Mouse (Mus musculus): ENCODE measurements at regions not wholly inside any gene's neighbourhood (a gene's known extent, or its start where the extent isn't known, plus 50 kb on each side); places are given as distances from the start of the nearest gene placed in this dataset.

GRCm38 (mm10) chr6:94841881-94842280 is 141.9 kb upstream of the Lrig1 start:
- no peak for DNase-seq (ENCODE audit: low spot score)

GRCm38 (mm10) chr6:94835742-94836141 is 135.8 kb upstream of the Lrig1 start:
- 63% methylated on average over 2 of the region's 2 CpGs for WGBS
- DNase-seq (ENCODE audit: low spot score) (no peak), ATAC-seq (no peak)
- Histone ChIP-seq H3K4me2 (ENCODE audit: low read length) (no peak overlapping the region), H3K9ac (ENCODE audit: low read length) (no peak overlapping the region), H3K27me3 (replicated peaks; ENCODE audit: control insufficient read depth, insufficient read depth, low read length) (no peaks in the 10 kb centered on the region), H3K9me3 (replicated peaks; ENCODE audit: control insufficient read depth, low read length) (no peaks in the 10 kb centered on the region), H3K4me3 (ENCODE audit: low read depth, low read length) (no peak overlapping the region), H3K27ac (ENCODE audit: low read depth, low read length) (no peak overlapping the region), H3K36me3 (ENCODE audit: control insufficient read depth, insufficient read depth, low read length) (no peaks in the 10 kb centered on the region), H3K4me1 (ENCODE audit: control insufficient read depth, insufficient read depth, low read length) (no peaks in the 10 kb centered on the region)

More at GRCm38 (mm10) chr6:94841881-94842280, 141.9 kb upstream of the Lrig1 start:
- no peak for ATAC-seq
- H3K9ac ChIP-seq (ENCODE audit: low read length) = no peak overlapping the region
- H3K4me3 ChIP-seq (ENCODE audit: low read depth, low read length) = no peak overlapping the region
- no peak overlapping the region for H3K27ac ChIP-seq (ENCODE audit: low read depth, low read length)
- H3K36me3 ChIP-seq (ENCODE audit: control insufficient read depth, insufficient read depth, low read length) = no peaks in the 10 kb centered on the region
- no peaks in the 10 kb centered on the region for H3K27me3 ChIP-seq (replicated peaks; ENCODE audit: control insufficient read depth, insufficient read depth, low read length)
- 68% methylated on average over 5 of the region's 5 CpGs for WGBS
- H3K9me3 ChIP-seq (replicated peaks; ENCODE audit: control insufficient read depth, low read length) = no peaks in the 10 kb centered on the region
- no peak overlapping the region for H3K4me2 ChIP-seq (ENCODE audit: low read length)
- H3K4me1 ChIP-seq (ENCODE audit: control insufficient read depth, insufficient read depth, low read length) = no peaks in the 10 kb centered on the region

GRCm38 (mm10) chr6:94834551-94834950 is 134.6 kb upstream of the Lrig1 start:
- H3K9ac ChIP-seq (ENCODE audit: low read length) = no peak overlapping the region
- DNase-seq (ENCODE audit: low spot score) = no peak
- no peak overlapping the region for H3K4me3 ChIP-seq (ENCODE audit: low read depth, low read length)
- ATAC-seq = no peak
- no peaks in the 10 kb centered on the region for H3K4me1 ChIP-seq (ENCODE audit: control insufficient read depth, insufficient read depth, low read length)
- no peak overlapping the region for H3K4me2 ChIP-seq (ENCODE audit: low read length)
- H3K9me3 ChIP-seq (replicated peaks; ENCODE audit: control insufficient read depth, low read length) = no peaks in the 10 kb centered on the region
- H3K27ac ChIP-seq (ENCODE audit: low read depth, low read length) = no peak overlapping the region
- H3K36me3 ChIP-seq (ENCODE audit: control insufficient read depth, insufficient read depth, low read length) = no peaks in the 10 kb centered on the region
- H3K27me3 ChIP-seq (replicated peaks; ENCODE audit: control insufficient read depth, insufficient read depth, low read length) = no peaks in the 10 kb centered on the region
- WGBS = 25% methylated on average over 1 of the region's 1 CpGs

GRCm38 (mm10) chr6:94830801-94831200 is 130.8 kb upstream of the Lrig1 start:
- no peaks in the 10 kb centered on the region for H3K27me3 ChIP-seq (replicated peaks; ENCODE audit: control insufficient read depth, insufficient read depth, low read length)
- DNase-seq (ENCODE audit: low spot score) = no peak
- no peaks in the 10 kb centered on the region for H3K36me3 ChIP-seq (ENCODE audit: control insufficient read depth, insufficient read depth, low read length)
- no peak overlapping the region for H3K4me2 ChIP-seq (ENCODE audit: low read length)
- no peak overlapping the region for H3K4me3 ChIP-seq (ENCODE audit: low read depth, low read length)
- no peak for ATAC-seq
- no peak overlapping the region for H3K27ac ChIP-seq (ENCODE audit: low read depth, low read length)
- no peaks in the 10 kb centered on the region for H3K4me1 ChIP-seq (ENCODE audit: control insufficient read depth, insufficient read depth, low read length)
- no peak overlapping the region for H3K9ac ChIP-seq (ENCODE audit: low read length)
- 81% methylated on average over 8 of the region's 8 CpGs for whole genome bisulfite sequencing
- no peaks in the 10 kb centered on the region for H3K9me3 ChIP-seq (replicated peaks; ENCODE audit: control insufficient read depth, low read length)

GRCm38 (mm10) chr6:94829246-94829645 is 129.3 kb upstream of the Lrig1 start:
- Histone ChIP-seq H3K4me2 (ENCODE audit: low read length) (no peak overlapping the region), H3K4me3 (ENCODE audit: low read depth, low read length) (no peak overlapping the region), H3K9me3 (replicated peaks; ENCODE audit: control insufficient read depth, low read length) (no peaks in the 10 kb centered on the region), H3K27me3 (replicated peaks; ENCODE audit: control insufficient read depth, insufficient read depth, low read length) (no peaks in the 10 kb centered on the region), H3K27ac (ENCODE audit: low read depth, low read length) (no peak overlapping the region), H3K9ac (ENCODE audit: low read length) (no peak overlapping the region), H3K4me1 (ENCODE audit: control insufficient read depth, insufficient read depth, low read length) (no peaks in the 10 kb centered on the region), H3K36me3 (ENCODE audit: control insufficient read depth, insufficient read depth, low read length) (no peaks in the 10 kb centered on the region)
- ATAC-seq (no peak), DNase-seq (ENCODE audit: low spot score) (no peak)
- WGBS = 85% methylated on average over 5 of the region's 5 CpGs

GRCm38 (mm10) chr6:94826656-94827055 is 126.7 kb upstream of the Lrig1 start:
- no peak overlapping the region for H3K4me3 ChIP-seq (ENCODE audit: low read depth, low read length)
- WGBS = 73% methylated on average over 2 of the region's 2 CpGs
- H3K4me2 ChIP-seq (ENCODE audit: low read length) = no peak overlapping the region
- H3K9me3 ChIP-seq (replicated peaks; ENCODE audit: control insufficient read depth, low read length) = no peaks in the 10 kb centered on the region
- no peak for DNase-seq (ENCODE audit: low spot score)
- ATAC-seq = no peak
- no peaks in the 10 kb centered on the region for H3K36me3 ChIP-seq (ENCODE audit: control insufficient read depth, insufficient read depth, low read length)
- H3K4me1 ChIP-seq (ENCODE audit: control insufficient read depth, insufficient read depth, low read length) = no peaks in the 10 kb centered on the region
- no peak overlapping the region for H3K9ac ChIP-seq (ENCODE audit: low read length)
- H3K27me3 ChIP-seq (replicated peaks; ENCODE audit: control insufficient read depth, insufficient read depth, low read length) = no peaks in the 10 kb centered on the region
- no peak overlapping the region for H3K27ac ChIP-seq (ENCODE audit: low read depth, low read length)

GRCm38 (mm10) chr6:94818220-94818619 is 118.3 kb upstream of the Lrig1 start:
- WGBS = 69% methylated on average over 6 of the region's 6 CpGs
- no peaks in the 10 kb centered on the region for H3K4me1 ChIP-seq (ENCODE audit: control insufficient read depth, insufficient read depth, low read length)
- H3K27ac ChIP-seq (ENCODE audit: low read depth, low read length) = no peak overlapping the region
- H3K9me3 ChIP-seq (replicated peaks; ENCODE audit: control insufficient read depth, low read length) = no peaks in the 10 kb centered on the region
- H3K4me2 ChIP-seq (ENCODE audit: low read length) = no peak overlapping the region
- no peaks in the 10 kb centered on the region for H3K27me3 ChIP-seq (replicated peaks; ENCODE audit: control insufficient read depth, insufficient read depth, low read length)
- no peaks in the 10 kb centered on the region for H3K36me3 ChIP-seq (ENCODE audit: control insufficient read depth, insufficient read depth, low read length)
- DNase-seq (ENCODE audit: low spot score) = no peak
- ATAC-seq = no peak
- H3K9ac ChIP-seq (ENCODE audit: low read length) = no peak overlapping the region
- H3K4me3 ChIP-seq (ENCODE audit: low read depth, low read length) = no peak overlapping the region

- Histone ChIP-seq H3K4me2 (ENCODE audit: low read length) (no peak overlapping the region), H3K36me3 (ENCODE audit: control insufficient read depth, insufficient read depth, low read length) (no peaks in the 10 kb centered on the region), H3K9ac (ENCODE audit: low read length) (no peak overlapping the region), H3K27me3 (replicated peaks; ENCODE audit: control insufficient read depth, insufficient read depth, low read length) (no peaks in the 10 kb centered on the region), H3K9me3 (replicated peaks; ENCODE audit: control insufficient read depth, low read length) (no peaks in the 10 kb centered on the region), H3K4me1 (ENCODE audit: control insufficient read depth, insufficient read depth, low read length) (no peaks in the 10 kb centered on the region), H3K27ac (ENCODE audit: low read depth, low read length) (no peak overlapping the region), H3K4me3 (ENCODE audit: low read depth, low read length) (no peak overlapping the region)
- 73% methylated on average over 5 of the region's 5 CpGs for WGBS
- no peak for DNase-seq (ENCODE audit: low spot score)
- ATAC-seq = no peak
These were observed 116.2 kb upstream of the Lrig1 start for GRCm38 (mm10) chr6:94816161-94816560.

GRCm38 (mm10) chr6:94814711-94815110 is 114.8 kb upstream of the Lrig1 start:
- H3K4me1 ChIP-seq (ENCODE audit: control insufficient read depth, insufficient read depth, low read length) = no peaks in the 10 kb centered on the region
- no peak overlapping the region for H3K27ac ChIP-seq (ENCODE audit: low read depth, low read length)
- H3K36me3 ChIP-seq (ENCODE audit: control insufficient read depth, insufficient read depth, low read length) = no peaks in the 10 kb centered on the region
- 85% methylated on average over 3 of the region's 3 CpGs for WGBS
- ATAC-seq = no peak
- H3K4me2 ChIP-seq (ENCODE audit: low read length) = no peak overlapping the region
- H3K27me3 ChIP-seq (replicated peaks; ENCODE audit: control insufficient read depth, insufficient read depth, low read length) = no peaks in the 10 kb centered on the region
- no peak overlapping the region for H3K9ac ChIP-seq (ENCODE audit: low read length)
- no peak overlapping the region for H3K4me3 ChIP-seq (ENCODE audit: low read depth, low read length)
- no peak for DNase-seq (ENCODE audit: low spot score)
- H3K9me3 ChIP-seq (replicated peaks; ENCODE audit: control insufficient read depth, low read length) = no peaks in the 10 kb centered on the region
